In genomic region chr4:101355431-101356092, GRCm38 (mm10) we compare ENCODE assay signal across 8 mouse cellular contexts.
DNase-seq lines count a peak whose midpoint lies in the region; ATAC-seq and TF ChIP-seq lines count a peak whose summit lies in the region.

No protein-coding gene starts in this region.

- no peak for TF ChIP-seq POLR2A in embryonic fibroblast, embryonic 13.5 days (IDR thresholded peaks at IDR 0.05; ENCODE audit: low read depth, low read length)

- no peak for TF ChIP-seq CTCF in embryonic fibroblast, embryonic 13.5 days (IDR thresholded peaks at IDR 0.05; ENCODE audit: borderline replicate concordance, insufficient read depth, low read length)

- H3K27ac ChIP-seq in embryonic fibroblast, embryonic 13.5 days (ENCODE audit: insufficient read depth, low read length): peak overlapping the region; percentile 87
- peak overlapping the region; percentile 46 to 93 for H3K27ac ChIP-seq in heart, embryonic 14.5 days (replicated peaks in 1 of 2; ENCODE audit: control insufficient read depth in 1 of 2, insufficient read depth in 1 of 2, low read depth in 2 of 2, low read length in 2 of 2)

- peak overlapping the region; percentile 81 for H3K4me3 ChIP-seq in embryonic fibroblast, embryonic 13.5 days (ENCODE audit: insufficient read depth, low read length)
- H3K4me3 ChIP-seq in heart, embryonic 14.5 days (ENCODE audit: control insufficient read depth in 1 of 2, insufficient read depth in 1 of 2, low read depth in 1 of 2, low read length in 2 of 2): peak overlapping the region; percentile 78 to 97

- H3K9me3 ChIP-seq in heart, embryonic 14.5 days (ENCODE audit: control insufficient read depth, low read length): no peaks in the 10 kb centered on the region

- no peaks in the 10 kb centered on the region for H3K27me3 ChIP-seq in heart, embryonic 14.5 days (ENCODE audit: control insufficient read depth, insufficient read depth, low read length)

- ATAC-seq in heart, embryonic 14.5 days (ENCODE audit: insufficient number of reproducible peaks, insufficient read depth, low FRiP score, low read depth): no peak; the same call in 1 of the 2 replicates
- no peak for ATAC-seq in inflammation-experienced regulatory T-cells, adult 6 months

- 1% methylated on average over 31 of the region's 31 CpGs for WGBS in heart, embryonic 14.5 days

- DNase-seq in ES-CJ7 (ENCODE audit: low read depth, low spot score): peak; percentile 32
- DNase-seq in adrenal gland, postnatal 36 days: peak; percentile 44 to 74
- DNase-seq in kidney, postnatal 10 days: peak; percentile 66
- DNase-seq in lung, postnatal 4 days: peak; percentile 32 to 43
- peak; percentile 84 for DNase-seq in skeletal muscle tissue, adult 2 months (ENCODE audit: low read depth, low spot score)

- peak overlapping the region; percentile 97 for H3K4me2 ChIP-seq in heart, embryonic 14.5 days (ENCODE audit: low read length)

- H3K36me3 ChIP-seq in heart, embryonic 14.5 days (ENCODE audit: control insufficient read depth, insufficient read depth, low read length): no peaks in the 10 kb centered on the region

- peaks cover 11% of the 10 kb centered on the region for H3K4me1 ChIP-seq in embryonic fibroblast, embryonic 13.5 days (ENCODE audit: control insufficient read depth, insufficient read depth, low read length)
- peaks cover 4 to 14% of the 10 kb centered on the region in 2 experiments; a peak in 3 of 4 replicates for H3K4me1 ChIP-seq in heart, embryonic 14.5 days (ENCODE audit: control insufficient read depth in 2 of 2, insufficient read depth in 2 of 2, low read length in 2 of 2)

- H3K9ac ChIP-seq in heart, embryonic 14.5 days (ENCODE audit: low read length): peak overlapping the region; percentile 89

Comparison
In these comparisons a context has a peak if more than half of its experiments do, and no peak if none do; other contexts are left out.
1. DNase-seq: peak in every context shown above with its lines; median percentile 84 in skeletal muscle tissue, adult 2 months; 66 in kidney, postnatal 10 days; 59 in adrenal gland, postnatal 36 days; 38 in lung, postnatal 4 days; 32 in ES-CJ7.